Mouse (Mus musculus) retina, adult 2 months (tissue): ENCODE results near the gene Myo9b.
A peak's percentile ranks its signal among the peaks of the same experiment; 100 is the strongest.

Experiments
- DNase-seq: peaks from one replicate; pipeline ENCODE4 v3.0.0-alpha.2; 2012; ENCODE audit warnings: low read depth, low spot score

The Myo9b gene

GRCm38 (mm10) chr8:71367529-71368176, 95.1 kb downstream of the Myo9b start:
- DNase-seq: no peak

- DNase-seq: no peak
These were observed 95.9 kb downstream of the Myo9b start for GRCm38 (mm10) chr8:71368366-71368765.

GRCm38 (mm10) chr8:71369040-71369718, 96.7 kb downstream of the Myo9b start:
- DNase-seq: no peak

- no peak for DNase-seq
These were observed 98.3 kb downstream of the Myo9b start for GRCm38 (mm10) chr8:71370711-71371235.

GRCm38 (mm10) chr8:71371236-71371848, 98.8 kb downstream of the Myo9b start, which contains the start of gene Ocel1:
Gene Ocel1 (plus strand): TSS chr8:71371298.
- DNase-seq: peak; percentile 88

GRCm38 (mm10) chr8:71372427-71372826, 99.9 kb downstream of the Myo9b start:
- DNase-seq: no peak

- DNase-seq: no peak
These were observed 100.5 kb downstream of the Myo9b start for GRCm38 (mm10) chr8:71373000-71373399.

- no peak for DNase-seq
These were observed 102.2 kb downstream of the Myo9b start for GRCm38 (mm10) chr8:71374616-71375206.

- DNase-seq: peak; percentile 33
These were observed 103.3 kb downstream of the Myo9b start for GRCm38 (mm10) chr8:71375581-71376422.

- DNase-seq: no peak
These were observed 104.0 kb downstream of the Myo9b start for GRCm38 (mm10) chr8:71376423-71377030.

- no peak for DNase-seq
These were observed 106.5 kb downstream of the Myo9b start for GRCm38 (mm10) chr8:71379008-71379407.

GRCm38 (mm10) chr8:71379512-71380075, 107.1 kb downstream of the Myo9b start:
- DNase-seq: no peak

GRCm38 (mm10) chr8:71380178-71381171, 108.0 kb downstream of the Myo9b start:
- no peak for DNase-seq

- DNase-seq: no peak
These were observed 109.0 kb downstream of the Myo9b start, which contains the start of gene Nr2f6 for GRCm38 (mm10) chr8:71381421-71381970. Gene Nr2f6 (minus strand): TSS chr8:71381960.

GRCm38 (mm10) chr8:71381971-71382961, 109.8 kb downstream of the Myo9b start:
- DNase-seq: peak; percentile 53

GRCm38 (mm10) chr8:71383396-71383795, 110.9 kb downstream of the Myo9b start:
- no peak for DNase-seq

GRCm38 (mm10) chr8:71383860-71384259, 111.3 kb downstream of the Myo9b start:
- DNase-seq: no peak
